Mouse (Mus musculus): Measurements from ENCODE around the gene Bend7.

- no peak for TF ChIP-seq CTCF (IDR thresholded peaks at IDR 0.05; ENCODE audit: borderline replicate concordance, extremely low read depth, insufficient read depth, insufficient read length)
- TF ChIP-seq POLR2A (IDR thresholded peaks at IDR 0.05; ENCODE audit: borderline replicate concordance, extremely low read depth, insufficient read depth, insufficient read length, poor library complexity, severe bottlenecking), result no peak
These were observed 37.7 kb upstream of the Bend7 start for GRCm38 (mm10) chr2:4679886-4680285.

Measured in brain, embryonic 14.5 days (tissue).